Mouse (Mus musculus) c-Kit-positive CD71-positive TER-119-positive erythroid progenitor cells, embryonic 14.5 days (primary cell): Measurements from ENCODE around the gene Klhl28.

Experiments used
- DNase-seq: peaks from one replicate; pipeline ENCODE4 v3.0.0-alpha.2; 2013; ENCODE audit warnings: low spot score

Klhl28 gene

GRCm38 (mm10) chr12:64965124-64966026 lies at the start of gene Klhl28, which contains the start of gene Togaram1:
Gene Klhl28 (minus strand): TSS chr12:64965534.
Gene Togaram1 (plus strand): TSS chr12:64965804.
- DNase-seq: peak; percentile 99

GRCm38 (mm10) chr12:65007725-65008124 lies 42.4 kb upstream of the Klhl28 start:
- no peak for DNase-seq

DNA sequence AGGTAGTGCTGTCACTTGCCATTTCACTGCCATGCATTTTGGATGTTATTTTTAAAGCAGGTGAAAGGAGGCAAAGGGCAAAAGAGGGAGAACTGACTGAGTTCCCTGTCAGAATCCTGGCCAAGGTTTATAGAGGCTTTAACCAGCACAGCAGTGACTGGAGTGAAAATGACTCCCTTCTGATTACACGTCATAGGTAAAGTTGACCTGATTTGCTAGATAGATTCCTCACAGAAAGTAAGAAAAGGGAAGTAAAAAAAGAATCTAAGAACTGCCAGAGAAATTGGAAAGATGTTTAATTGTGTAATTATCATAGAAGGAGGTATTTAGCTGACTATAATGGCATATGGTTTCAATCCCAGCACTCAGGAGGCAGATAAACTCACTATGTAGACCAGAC lies 12.2 kb upstream of the Klhl28 start:
- DNase-seq: no peak

GRCm38 (mm10) chr12:64976191-64976590 lies 10.9 kb upstream of the Klhl28 start:
- DNase-seq: no peak

- no peak for DNase-seq
Measured at GRCm38 (mm10) chr12:64975558-64975957, 10.2 kb upstream of the Klhl28 start.

GRCm38 (mm10) chr12:64972063-64972462 lies 6.7 kb upstream of the Klhl28 start:
- no peak for DNase-seq

DNA sequence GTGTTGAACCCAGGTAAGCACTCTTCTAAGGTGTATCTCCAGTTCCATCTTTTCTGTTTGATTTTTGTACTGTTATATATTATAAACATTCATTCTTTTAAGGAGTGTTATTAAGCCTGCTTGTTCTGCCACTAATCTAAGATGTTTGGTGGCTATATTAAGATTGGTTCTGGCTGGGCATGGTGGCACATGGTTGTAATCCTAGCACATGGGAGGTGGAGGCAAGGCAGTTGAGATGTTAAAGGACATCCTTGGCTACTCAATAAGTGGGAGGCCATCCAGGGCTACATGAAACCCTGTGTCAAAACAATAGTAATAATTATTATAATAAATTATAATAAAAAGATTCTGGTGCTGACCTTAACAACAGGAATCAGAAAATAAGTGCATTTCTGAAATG lies 6.1 kb upstream of the Klhl28 start:
- DNase-seq: no peak

GRCm38 (mm10) chr12:64968067-64968466 lies 2.7 kb upstream of the Klhl28 start:
- DNase-seq: peak; percentile 66

GRCm38 (mm10) chr12:64967470-64967869 lies 2.1 kb upstream of the Klhl28 start:
- DNase-seq: peak; percentile 21

GRCm38 (mm10) chr12:64966652-64967435 lies 1.5 kb upstream of the Klhl28 start:
- DNase-seq: no peak

DNA sequence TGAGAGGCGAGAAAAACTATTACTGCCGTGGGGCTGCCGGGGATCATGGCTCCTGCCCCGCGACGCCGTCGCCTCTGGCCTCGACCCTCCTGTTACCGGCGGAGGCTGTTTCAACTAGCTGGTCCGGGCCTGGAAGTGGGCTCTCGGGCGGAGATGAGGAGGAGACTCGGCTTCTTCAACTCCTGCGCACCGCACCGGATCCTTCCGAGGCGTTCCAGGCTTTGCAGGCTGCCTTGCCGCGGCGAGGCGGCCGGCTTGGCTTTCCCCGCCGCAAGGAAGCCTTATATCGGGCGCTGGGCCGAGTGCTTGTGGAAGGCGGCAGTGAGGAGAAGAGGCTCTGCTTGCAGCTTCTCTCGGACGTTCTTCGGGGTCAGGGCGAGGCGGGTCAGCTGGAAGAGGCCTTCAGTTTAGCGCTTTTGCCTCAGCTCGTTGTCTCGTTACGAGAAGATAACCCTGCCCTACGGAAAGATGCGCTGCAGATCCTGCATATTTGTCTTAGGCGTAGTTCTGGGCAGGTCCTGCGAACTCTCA lies 832 bp upstream of the Klhl28 start:
- peak; percentile 46 for DNase-seq

- DNase-seq: no peak
Measured at GRCm38 (mm10) chr12:64964560-64964959, 774 bp downstream of the Klhl28 start.

DNA sequence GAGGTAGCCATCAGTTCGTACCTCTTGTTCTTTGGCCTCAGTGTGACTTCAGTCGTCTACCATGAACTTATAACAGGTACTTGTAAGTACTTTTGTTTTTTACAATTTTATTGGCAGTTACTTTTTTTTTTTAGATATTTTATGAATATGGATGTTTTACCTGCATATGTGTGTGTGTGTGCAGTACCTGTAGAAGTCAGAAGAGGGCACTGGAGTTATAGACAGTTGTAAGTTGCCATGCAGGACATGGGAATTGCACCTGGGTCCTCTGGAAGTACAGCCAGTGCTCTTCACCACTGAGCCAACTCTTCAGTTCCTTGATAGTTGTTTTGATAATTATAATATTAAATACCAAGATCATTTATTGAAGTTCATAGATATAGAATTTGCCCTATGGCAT lies 27.8 kb downstream of the Klhl28 start:
- DNase-seq: peak; percentile 27

- DNase-seq: peak; percentile 93
Measured at GRCm38 (mm10) chr12:64917578-64918471, 47.5 kb downstream of the Klhl28 start, which contains the start of gene Gm527. Gene Gm527 (plus strand): TSS chr12:64917906.

DNA sequence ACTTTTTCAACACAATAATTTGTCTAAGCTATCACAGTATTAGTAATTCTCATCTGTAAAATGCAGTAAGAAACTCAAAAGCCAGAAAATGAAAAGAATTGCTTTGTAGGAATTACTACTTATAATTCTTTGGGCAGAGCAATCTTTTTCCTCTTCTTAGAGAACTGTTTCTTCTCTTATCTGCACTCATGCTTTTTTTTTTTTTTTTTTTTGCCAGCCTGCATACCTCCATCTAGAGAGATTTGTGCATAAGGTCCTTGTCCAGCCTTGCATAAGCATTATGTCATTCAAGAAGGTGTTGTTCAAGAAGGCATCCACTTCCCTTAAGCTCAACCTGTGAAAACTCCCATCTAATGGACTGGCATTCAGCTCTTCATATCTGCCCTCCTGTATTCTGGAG lies 48.6 kb downstream of the Klhl28 start:
- no peak for DNase-seq

- no peak for DNase-seq
Measured at GRCm38 (mm10) chr12:64912996-64913395, 52.3 kb downstream of the Klhl28 start.

- DNase-seq: no peak
Measured at GRCm38 (mm10) chr12:64903186-64903585, 62.1 kb downstream of the Klhl28 start.

DNA sequence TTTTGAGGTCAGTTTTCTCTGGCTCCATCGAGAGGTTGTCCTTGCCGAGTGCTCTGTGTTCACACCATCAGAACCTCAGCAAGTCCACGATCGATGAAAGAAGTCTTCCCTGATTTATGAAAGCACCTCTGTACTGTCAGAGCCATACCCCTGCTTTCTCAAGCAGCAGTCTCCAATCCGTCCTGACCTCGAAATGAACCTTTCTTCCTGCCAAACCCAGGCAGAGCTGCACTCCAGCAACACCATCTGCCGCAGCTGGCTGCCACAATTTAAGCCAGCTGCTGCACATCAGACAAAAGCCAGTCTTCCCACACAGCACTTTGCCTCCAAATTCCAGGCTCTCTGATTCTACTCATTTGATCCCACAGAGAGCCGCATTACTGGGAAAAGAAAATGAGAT lies 62.8 kb downstream of the Klhl28 start:
- no peak for DNase-seq

GRCm38 (mm10) chr12:64897060-64897730 lies 68.1 kb downstream of the Klhl28 start:
- no peak for DNase-seq
